ENCODE assay signal across 18 mouse cellular contexts in genomic region chr2:172770061-172770460, GRCm38 (mm10).
DNase-seq lines count a peak whose midpoint lies in the region; TF ChIP-seq lines count a peak whose summit lies in the region.
"Had no signal": no experiment of that assay in that cellular context is flagged by ENCODE, and none has a peak within 500 bp of the region (broad histone marks: within the 10 kb centered on the region; RNA-seq: fewer than 3 reads in every experiment).

No protein-coding gene starts in this region.

- no peak for TF ChIP-seq POLR2A in testis, adult 2 months (IDR thresholded peaks at IDR 0.05; ENCODE audit: control insufficient read depth, low read depth, low read length)

- no peak for DNase-seq in testis, postnatal 14 days (ENCODE audit: low spot score)
- DNase-seq in fat pad, adult 2 months (ENCODE audit: extremely low read depth, low read depth, low spot score): peak; percentile 90
- DNase-seq in gonadal fat pad, adult 2 months (ENCODE audit: low read depth): peak; percentile 83
- DNase-seq in frontal cortex, adult 2 months (ENCODE audit: extremely low spot score in 1 of 2, low spot score in 1 of 2): no peak
- no peak for DNase-seq in right cerebral cortex, adult 18-20 months
- DNase-seq: adrenal gland, adult 2 months; adrenal gland, adult 8-10 months; adrenal gland, postnatal 10 days; adrenal gland, postnatal 14 days; adrenal gland, postnatal 25 days; adrenal gland, postnatal 36 days; B cell, adult 2 months; cerebellum, adult 11 months; cerebellum, adult 11-12 months; cerebellum, adult 18-20 months had no signal

- TF ChIP-seq CTCF in testis, adult 2 months (IDR thresholded peaks at IDR 0.05; ENCODE audit: control insufficient read depth, insufficient read depth, insufficient replicate concordance, low read depth, low read length): no peak

- peaks cover 14% of the 10 kb centered on the region for H3K4me1 ChIP-seq in testis, adult 2 months (ENCODE audit: control insufficient read depth, insufficient read depth, low read length)

- H3K27ac ChIP-seq in testis, adult 2 months (ENCODE audit: control insufficient read depth, insufficient read depth, low read depth, low read length): peak overlapping the region; percentile 10; the same call in 1 of the 2 replicates

- no peaks in the 10 kb centered on the region for H3K27me3 ChIP-seq in testis, adult 2 months (ENCODE audit: control insufficient read depth, insufficient read depth, low read length)
- H3K27me3 ChIP-seq: Patski had no signal

- peak overlapping the region; percentile 50; the same call in 1 of the 2 replicates for H3K4me3 ChIP-seq in testis, adult 2 months (ENCODE audit: control insufficient read depth, low read depth, low read length)

- no peaks in the 10 kb centered on the region for H3K36me3 ChIP-seq in testis, adult 2 months (ENCODE audit: control insufficient read depth, insufficient read depth, low read length)
- H3K36me3 ChIP-seq: G1E had no signal

Comparison
In these comparisons a context has a peak if more than half of its experiments do, and no peak if none do; other contexts are left out.
1. DNase-seq: peak in fat pad, adult 2 months (single experiment) and gonadal fat pad, adult 2 months (single experiment); none in testis, postnatal 14 days (single experiment), frontal cortex, adult 2 months (0 of 2) and right cerebral cortex, adult 18-20 months (single experiment).